Mouse (Mus musculus) right cerebral cortex, postnatal 14 days (tissue): ENCODE data around the gene Efcab9.
"Not testable (repeated sequence)": the region's sequence is repeated elsewhere in the genome, so short reads cannot be mapped to it uniquely, and the experiment has no call there.

Experiments
- DNase-seq: peaks from one replicate; pipeline ENCODE4 v3.0.0; 2022

Efcab9 gene

DNA sequence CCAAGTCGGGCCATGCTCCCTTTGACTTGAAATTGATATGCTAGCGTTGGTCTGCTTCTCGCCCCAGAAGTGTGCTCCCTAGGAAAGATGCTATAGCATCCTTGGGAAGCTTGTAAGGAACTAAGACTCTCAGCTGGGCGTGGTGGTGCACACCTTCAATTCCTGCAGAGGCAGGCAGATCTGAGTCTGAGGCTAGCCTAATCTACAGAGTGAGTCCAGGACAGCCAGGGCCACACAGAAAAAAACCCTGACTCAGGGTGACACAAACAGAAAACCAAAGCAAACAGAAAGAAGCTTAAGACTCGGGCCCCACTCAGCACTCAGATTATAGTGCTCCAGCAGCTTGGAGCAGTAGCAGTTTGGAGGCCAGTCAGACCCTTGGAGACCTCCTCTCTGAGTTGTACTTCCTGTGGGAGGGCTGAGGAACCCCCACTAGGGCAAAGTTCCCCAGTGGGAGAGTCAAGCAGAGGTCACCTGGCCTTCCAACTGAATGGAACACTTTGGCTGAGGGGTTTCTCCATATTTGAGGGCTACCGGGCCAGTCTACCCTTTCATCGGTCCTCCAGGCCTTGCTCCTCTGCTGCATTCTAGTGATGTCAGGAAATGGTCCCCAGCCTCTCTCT is 2.7 kb upstream of the Efcab9 start:
- no peak for DNase-seq

- peak; percentile 48 for DNase-seq
Observed at GRCm38 (mm10) chr11:32533482-32534261, 1.8 kb upstream of the Efcab9 start.

DNA sequence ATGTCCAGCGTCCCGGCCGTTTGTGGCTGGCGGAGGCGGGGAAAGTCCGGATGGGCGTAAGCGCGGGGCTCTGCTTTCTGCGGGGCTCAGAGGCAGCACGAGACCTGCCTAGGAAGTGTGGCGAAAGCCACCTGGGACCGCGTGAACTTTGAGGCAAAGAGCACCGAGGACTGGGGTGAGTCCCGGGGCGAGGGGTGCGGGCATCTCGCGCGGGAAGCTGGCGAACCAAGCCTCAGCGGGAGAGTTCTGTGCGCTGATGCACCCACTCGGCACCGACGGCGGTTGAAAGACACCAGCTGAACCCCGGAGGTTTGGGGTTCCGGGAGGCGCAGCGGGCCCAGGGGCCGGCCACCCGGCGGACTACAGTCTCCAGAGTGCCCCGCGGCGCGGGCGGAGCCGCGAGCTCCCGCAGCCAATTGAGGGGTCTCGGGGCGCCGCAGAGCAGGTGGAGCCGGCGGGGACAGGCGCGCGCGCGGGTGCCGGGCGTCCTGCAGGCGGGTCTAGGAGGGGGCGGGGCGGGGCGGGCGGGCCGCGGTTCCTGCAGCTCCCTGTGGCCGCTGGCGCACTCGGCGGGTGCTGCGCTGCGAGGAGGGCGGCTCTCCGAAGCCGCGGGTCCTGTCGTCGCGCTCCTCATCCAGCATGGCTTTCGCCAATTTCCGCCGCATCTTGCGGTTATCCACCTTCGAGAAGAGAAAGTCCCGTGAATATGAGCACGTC is 1.0 kb upstream of the Efcab9 start, which contains the start of gene Stk10:
Gene Stk10 (plus strand): TSS at position 541 of the 717 bp plus-strand sequence.
- DNase-seq = peak; percentile 89

DNA sequence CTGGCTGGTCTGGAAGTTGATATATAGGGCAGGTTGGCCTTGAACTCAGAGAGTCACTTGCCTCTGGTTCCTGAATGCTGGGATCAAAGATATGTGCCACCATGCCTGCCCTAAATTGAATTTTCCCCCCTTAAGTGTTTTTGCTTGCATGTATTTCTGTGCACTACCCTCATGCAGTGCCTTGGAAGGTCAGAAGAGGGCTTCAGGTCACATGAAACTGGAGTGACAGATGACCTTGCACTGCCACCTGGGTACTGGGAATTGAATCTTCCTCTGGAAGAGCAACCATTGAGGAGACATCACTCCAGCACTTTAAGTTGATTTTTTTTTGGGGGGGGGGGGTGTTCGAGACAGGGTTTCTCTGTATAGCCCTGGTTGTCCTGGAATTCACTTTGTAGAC is 1.7 kb downstream of the Efcab9 start:
- no peak for DNase-seq

DNA sequence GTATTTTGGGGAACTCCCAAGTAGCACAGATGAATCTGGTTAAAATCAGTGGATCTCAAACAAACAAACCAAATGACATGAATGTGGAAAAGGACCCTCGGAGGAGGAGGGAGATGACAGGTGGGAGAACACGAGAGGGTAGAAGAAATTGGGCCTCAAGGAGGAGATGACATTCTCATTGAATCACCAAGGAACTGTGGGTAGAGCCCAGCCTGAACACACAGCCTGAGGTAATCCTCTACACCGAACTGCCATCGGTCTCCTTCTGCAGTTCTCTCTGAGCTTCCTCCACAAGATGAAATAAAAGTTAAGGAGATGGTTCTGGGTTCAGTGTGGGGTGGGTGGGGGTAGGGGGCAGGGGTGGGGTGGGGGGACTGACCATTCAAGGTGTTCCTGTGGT is 4.9 kb downstream of the Efcab9 start:
- no peak for DNase-seq

DNA sequence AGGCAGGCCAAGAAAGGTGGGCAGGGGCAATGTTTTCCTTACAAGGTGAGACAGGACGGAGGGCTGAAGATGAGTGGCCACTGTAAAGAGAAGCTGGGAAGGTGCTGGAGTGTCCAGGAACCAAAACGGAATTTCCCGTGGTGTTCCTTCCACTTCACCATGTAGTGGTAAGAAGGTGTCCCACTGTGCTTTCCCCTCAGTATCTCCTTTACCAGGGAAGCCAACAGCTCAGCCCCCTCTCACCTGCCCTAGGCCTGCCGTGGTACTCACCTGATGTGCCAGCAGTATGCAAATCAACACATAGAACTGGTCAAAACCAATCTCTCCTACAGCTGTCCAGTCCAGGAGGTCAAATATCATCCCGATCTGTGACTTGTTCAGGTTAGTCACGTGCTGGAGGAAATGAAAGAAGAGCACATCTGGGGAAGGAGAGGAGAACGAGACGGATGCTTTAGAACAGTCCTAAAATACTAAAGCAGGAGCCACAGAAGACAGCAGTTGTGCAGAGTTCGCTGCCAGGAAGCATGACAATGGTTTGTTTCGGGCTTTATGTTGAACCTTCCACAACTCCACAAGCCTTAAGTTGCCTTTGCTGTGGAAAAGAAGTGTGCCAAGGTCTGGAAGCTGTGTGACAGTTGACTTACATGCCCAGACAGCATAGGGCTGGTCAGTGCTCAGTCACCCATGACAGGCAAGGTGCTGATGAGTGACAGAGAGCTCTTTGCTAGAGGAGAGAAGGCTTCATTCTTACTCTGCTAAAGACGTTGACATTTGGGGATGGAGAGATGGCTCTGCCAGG is 7.6 kb downstream of the Efcab9 start:
- DNase-seq = no peak

DNA sequence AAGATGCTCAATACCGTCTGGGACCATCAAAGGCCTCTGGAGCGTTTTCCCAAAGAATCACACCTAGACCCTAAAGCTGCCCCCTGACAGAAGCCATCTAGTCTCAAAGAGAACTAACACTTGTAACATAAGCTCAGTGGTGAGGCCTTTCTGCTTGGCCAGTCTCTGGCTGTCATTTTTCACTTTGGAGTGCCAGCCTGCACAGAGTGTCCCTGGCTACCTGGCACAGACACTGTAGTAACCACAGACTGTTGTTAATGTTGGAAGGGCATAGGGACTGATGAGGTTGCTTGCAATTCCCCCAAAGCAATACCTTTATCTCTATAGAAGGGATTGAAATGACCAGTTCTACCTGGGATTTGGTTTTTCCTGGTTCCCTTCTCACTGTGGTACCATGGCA is 10.6 kb downstream of the Efcab9 start:
- DNase-seq = no peak

DNA sequence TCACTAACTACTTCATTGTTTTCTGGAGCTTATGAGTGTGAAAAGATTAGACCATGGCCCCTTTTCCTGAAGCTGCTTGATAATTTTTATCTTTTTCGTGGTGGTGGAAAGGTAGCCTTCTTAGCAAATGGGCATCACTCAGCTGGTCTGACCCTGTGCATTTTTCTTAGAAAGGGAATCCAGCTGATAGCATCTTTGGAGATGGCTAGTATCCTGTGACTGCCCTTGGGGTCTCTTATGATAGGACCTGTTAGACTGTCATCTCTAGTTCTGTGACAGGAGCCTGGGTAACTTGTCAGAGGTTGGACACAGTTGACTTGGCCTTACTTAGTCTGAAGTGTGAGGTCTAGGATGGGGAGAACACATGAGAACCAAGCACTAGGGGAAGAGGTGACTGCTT is 12.5 kb downstream of the Efcab9 start:
- DNase-seq = no peak

GRCm38 (mm10) chr11:32518770-32519169 is 13.1 kb downstream of the Efcab9 start:
- DNase-seq = no peak

GRCm38 (mm10) chr11:32516916-32517712 is 14.8 kb downstream of the Efcab9 start:
- DNase-seq = no peak

- peak; percentile 15 for DNase-seq
Observed at GRCm38 (mm10) chr11:32516091-32516490, 15.8 kb downstream of the Efcab9 start.

GRCm38 (mm10) chr11:32514853-32515252 is 17.0 kb downstream of the Efcab9 start:
- DNase-seq = not testable (repeated sequence)

GRCm38 (mm10) chr11:32510930-32511329 is 21.0 kb downstream of the Efcab9 start:
- DNase-seq = no peak

DNA sequence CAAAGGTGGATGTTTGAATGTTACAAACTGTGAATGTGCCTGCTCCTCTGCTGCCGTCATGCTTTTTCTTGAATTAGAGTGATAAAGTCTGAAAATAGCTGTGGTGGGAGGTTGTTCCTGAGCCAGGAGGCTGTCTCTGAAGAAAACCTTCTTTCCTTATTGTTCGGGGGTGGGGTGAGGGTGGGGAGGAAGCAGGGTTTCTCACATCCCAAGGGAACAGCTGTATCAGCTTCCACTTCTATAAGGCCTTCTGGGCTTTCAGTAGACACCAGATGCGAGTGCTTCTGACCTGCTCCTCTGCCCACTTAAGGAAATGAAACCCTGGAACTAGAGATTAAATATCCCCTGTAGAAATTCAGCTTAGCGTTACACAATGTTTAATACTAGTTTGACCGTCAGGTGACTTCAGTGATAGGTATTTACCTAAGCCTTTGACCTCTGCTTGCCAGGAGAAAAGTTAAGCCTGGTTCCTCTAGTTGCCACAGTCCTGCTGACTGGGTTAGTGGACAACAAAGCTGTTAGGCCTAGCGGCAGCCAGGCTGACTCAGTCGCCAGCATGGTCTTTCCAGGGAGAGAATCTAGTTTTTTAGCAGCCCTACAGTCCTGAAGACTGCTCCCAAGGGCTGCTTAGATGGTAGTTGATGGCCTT is 26.7 kb downstream of the Efcab9 start:
- DNase-seq = no peak

- DNase-seq = no peak
Observed at GRCm38 (mm10) chr11:32503711-32504110, 28.2 kb downstream of the Efcab9 start.

- no peak for DNase-seq
Observed at GRCm38 (mm10) chr11:32499931-32500330, 31.9 kb downstream of the Efcab9 start.

- peak; percentile 74 for DNase-seq
Observed at GRCm38 (mm10) chr11:32498757-32499535, 32.9 kb downstream of the Efcab9 start.

DNA sequence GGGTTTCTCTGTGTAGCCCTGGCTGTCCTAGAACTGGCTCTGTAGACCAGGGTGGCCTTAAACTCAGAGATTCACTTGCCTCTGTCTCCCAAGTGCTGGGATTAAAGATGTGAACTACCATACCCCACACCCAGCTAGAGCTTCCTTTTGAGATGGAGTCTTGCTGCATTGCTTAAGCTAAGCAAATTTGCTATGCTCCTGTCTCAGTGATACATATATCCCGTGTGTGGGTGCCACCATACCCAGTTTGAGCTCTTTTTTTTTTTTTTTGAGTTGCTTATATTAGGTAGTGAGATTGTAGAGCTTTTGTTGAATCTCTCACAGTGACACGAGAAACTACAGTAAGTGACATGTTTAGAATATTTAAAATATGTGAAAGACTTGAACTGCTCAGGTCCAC is 36.6 kb downstream of the Efcab9 start:
- DNase-seq = no peak

- DNase-seq = no peak
Observed at GRCm38 (mm10) chr11:32493312-32493711, 38.6 kb downstream of the Efcab9 start.

- DNase-seq = no peak
Observed at GRCm38 (mm10) chr11:32491079-32491478, 40.8 kb downstream of the Efcab9 start.
